ENCODE assay signal across 8 mouse cellular contexts in the genomic region with DNA sequence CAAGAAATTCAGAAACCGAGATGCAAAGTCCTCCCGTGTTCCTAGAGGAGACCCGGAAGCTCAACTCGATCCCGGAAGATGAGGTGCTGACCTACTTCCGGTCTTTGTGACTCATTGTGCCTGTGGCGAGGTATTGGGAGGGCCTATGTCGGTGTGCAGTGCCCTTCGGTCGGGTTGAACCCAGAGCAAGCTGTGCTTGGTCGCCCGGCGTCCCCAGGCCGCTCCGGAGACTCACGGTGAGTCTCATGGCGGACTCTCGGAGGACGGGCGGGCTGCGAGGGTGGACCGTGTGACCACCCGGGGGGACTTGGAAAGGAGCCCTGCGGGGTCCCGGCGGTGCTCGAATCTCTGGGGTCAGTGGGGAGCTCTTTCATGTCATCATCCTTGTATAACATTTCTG. TPM values are rescaled to one million over a fixed set of nuclear protein-coding genes. Genes with fewer than 3 reads are reported as not detected.
DNase-seq lines count a peak whose midpoint lies in the region; ATAC-seq lines count a peak whose summit lies in the region.

A gene (plus strand): TSS at position 89 of the 400 bp plus-strand sequence.

- H3K4me1 ChIP-seq in hindbrain, embryonic 14.5 days (replicated peaks; ENCODE audit: control insufficient read depth, insufficient read depth, low read length): peaks cover 26% of the 10 kb centered on the region

- H3K4me2 ChIP-seq in hindbrain, embryonic 14.5 days (replicated peaks): peak within 1 kb of the TSS; percentile 69

- H3K27ac ChIP-seq in hindbrain, embryonic 14.5 days: peak within 1 kb of the TSS; percentile 92

- H3K36me3 ChIP-seq in hindbrain, embryonic 14.5 days (replicated peaks; ENCODE audit: control insufficient read depth, insufficient read depth): peaks cover 19% of the 10 kb centered on the region

- ATAC-seq in hindbrain, embryonic 14.5 days (ENCODE audit: low FRiP score): peak; percentile 94

- under 1% methylated on average over 27 of the region's 27 CpGs for WGBS in hindbrain, embryonic 14.5 days

- H3K9me3 ChIP-seq in hindbrain, embryonic 14.5 days (ENCODE audit: control insufficient read depth, low read length): no peaks in the 10 kb centered on the region

- H3K4me3 ChIP-seq in hindbrain, embryonic 14.5 days (replicated peaks; ENCODE audit: low read length): peak within 1 kb of the TSS; percentile 70

- H3K27me3 ChIP-seq in hindbrain, embryonic 14.5 days (ENCODE audit: control insufficient read depth, insufficient read depth, low read length): no peaks in the 10 kb centered on the region

- peak within 1 kb of the TSS; percentile 95 for H3K9ac ChIP-seq in hindbrain, embryonic 14.5 days

- peak; percentile 97 for DNase-seq in R1 (ENCODE audit: low read depth, low spot score)
- peak; percentile 78 to 84 for DNase-seq in cerebellum, postnatal 25 days
- DNase-seq in frontal cortex, postnatal 25 days (ENCODE audit: low spot score in 2 of 2): peak; percentile 38 to 68
- peak; percentile 90 for DNase-seq in hindbrain, embryonic 14.5 days (ENCODE audit: low spot score)
- peak; percentile 75 to 78 for DNase-seq in layer of hippocampus, postnatal 36 days
- DNase-seq in lung, postnatal 36 days: peak; percentile 93
- DNase-seq in retina, postnatal 1 day: peak; percentile 96
- peak; percentile 59 to 81 for DNase-seq in urinary bladder, adult 18-20 months (ENCODE audit: low spot score in 2 of 2)

RNA-seq across cellular contexts. Expression of the gene that starts here (rescaled TPM):
- 31.2 and 34.1 TPM in 2 replicates for polyA plus RNA-seq in hindbrain, embryonic 14.5 days (2014; fragmentation: Nextera tagmentation; extraction: Ambion mirVana)
- 10 to 100 TPM; 41.5 to 41.9 TPM for total RNA-seq in layer of hippocampus, postnatal 36 days (2021)

Comparison
In these comparisons a context has a peak if more than half of its experiments do, and no peak if none do; other contexts are left out.
1. Peak in every context shown above with its lines: DNase-seq, ATAC-seq, H3K4me3 ChIP-seq and H3K27ac ChIP-seq.